15 mouse cellular contexts compared by ENCODE assay signal in the genomic region with DNA sequence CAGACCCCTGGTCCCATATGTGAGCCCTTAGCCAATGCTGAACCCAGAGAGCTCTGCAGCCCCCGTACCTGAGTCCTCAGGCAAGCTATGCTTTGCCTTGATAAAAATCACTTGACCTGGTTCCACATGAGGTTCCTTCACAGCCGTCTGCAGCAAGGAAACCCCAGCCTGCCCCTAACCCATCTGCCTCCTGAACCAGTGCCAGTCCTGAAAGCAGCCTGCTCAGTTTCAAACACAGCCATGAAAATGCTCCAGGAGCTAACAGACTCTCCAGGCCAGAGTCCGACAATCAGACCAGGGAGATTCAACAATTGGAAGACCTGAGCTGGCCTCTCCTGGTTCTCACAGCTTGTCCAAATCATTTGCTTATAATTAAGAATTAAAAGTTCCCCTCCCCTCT.
DNase-seq lines count a peak whose midpoint lies in the region; ATAC-seq and TF ChIP-seq lines count a peak whose summit lies in the region.
"Had no signal": no experiment of that assay in that cellular context is flagged by ENCODE, and none has a peak within 500 bp of the region (broad histone marks: within the 10 kb centered on the region; RNA-seq: fewer than 3 reads in every experiment).

No protein-coding gene starts in this region.

- 38% methylated on average over 3 of the region's 3 CpGs for WGBS in kidney, embryonic 15.5 days
- WGBS in kidney, embryonic 16.5 days, result 35% methylated on average over 3 of the region's 3 CpGs
- 35% methylated on average over 3 of the region's 3 CpGs for WGBS in limb, embryonic 15.5 days

- no peak overlapping the region for H3K4me3 ChIP-seq in kidney, embryonic 15.5 days (replicated peaks)
- H3K4me3 ChIP-seq in kidney, embryonic 16.5 days (ENCODE audit: low read length), result no peak overlapping the region
- no peak overlapping the region for H3K4me3 ChIP-seq in bone marrow macrophage, adult 2 months (ENCODE audit: insufficient read depth, low read length)
- no peak overlapping the region for H3K4me3 ChIP-seq in limb, embryonic 15.5 days
- H3K4me3 ChIP-seq: embryonic facial prominence, embryonic 12.5 days had no signal

- H3K9ac ChIP-seq in kidney, embryonic 15.5 days, result no peak overlapping the region
- no peak overlapping the region for H3K9ac ChIP-seq in kidney, embryonic 16.5 days (replicated peaks; ENCODE audit: low read length)
- H3K9ac ChIP-seq in limb, embryonic 15.5 days, result no peak overlapping the region
- H3K9ac ChIP-seq: embryonic facial prominence, embryonic 12.5 days had no signal

- H3K27ac ChIP-seq in kidney, embryonic 15.5 days, result peak overlapping the region; percentile 66
- no peak overlapping the region; the same call in 1 of the 2 replicates for H3K27ac ChIP-seq in kidney, embryonic 16.5 days (ENCODE audit: low read length)
- H3K27ac ChIP-seq in bone marrow macrophage, adult 2 months (ENCODE audit: insufficient read depth, low read depth, low read length), result no peak overlapping the region
- 0 out of 2 replicates have a peak overlapping the region, but pooled peaks have one; percentile 17 for H3K27ac ChIP-seq in limb, embryonic 15.5 days
- H3K27ac ChIP-seq: embryonic facial prominence, embryonic 12.5 days had no signal

- no peaks in the 10 kb centered on the region for H3K36me3 ChIP-seq in kidney, embryonic 15.5 days
- H3K36me3 ChIP-seq in kidney, embryonic 16.5 days (ENCODE audit: insufficient read depth, low read length), result no peaks in the 10 kb centered on the region
- H3K36me3 ChIP-seq in limb, embryonic 15.5 days, result no peaks in the 10 kb centered on the region
- H3K36me3 ChIP-seq: embryonic facial prominence, embryonic 12.5 days had no signal

- no peaks in the 10 kb centered on the region for H3K27me3 ChIP-seq in kidney, embryonic 15.5 days
- no peaks in the 10 kb centered on the region for H3K27me3 ChIP-seq in kidney, embryonic 16.5 days (ENCODE audit: insufficient read depth, low read length)
- no peaks in the 10 kb centered on the region for H3K27me3 ChIP-seq in limb, embryonic 15.5 days
- H3K27me3 ChIP-seq: embryonic facial prominence, embryonic 12.5 days had no signal

- peak; percentile 4; the same call in 1 of the 2 replicates for TF ChIP-seq CTCF in bone marrow macrophage, adult 2 months (IDR thresholded peaks at IDR 0.05; ENCODE audit: low read depth, low read length)

- no peaks in the 10 kb centered on the region for H3K9me3 ChIP-seq in kidney, embryonic 15.5 days (replicated peaks)
- H3K9me3 ChIP-seq in kidney, embryonic 16.5 days (ENCODE audit: low read length), result no peaks in the 10 kb centered on the region
- H3K9me3 ChIP-seq in limb, embryonic 15.5 days, result no peaks in the 10 kb centered on the region
- H3K9me3 ChIP-seq: embryonic facial prominence, embryonic 12.5 days; G1E; megakaryocyte, embryonic 14.5 days had no signal

- ATAC-seq in cerebellum, adult (ENCODE audit: insufficient number of reproducible peaks, low FRiP score, low TSS enrichment), result no peak
- ATAC-seq in kidney, embryonic 15.5 days (replicated peaks; ENCODE audit: low FRiP score), result no peak
- ATAC-seq in kidney, embryonic 16.5 days (ENCODE audit: low FRiP score, low TSS enrichment), result no peak
- ATAC-seq in limb, embryonic 15.5 days (ENCODE audit: insufficient number of reproducible peaks, low FRiP score, low TSS enrichment, low read depth), result no peak

- DNase-seq in cerebellum, postnatal 25 days, result peak; percentile 37 to 47
- DNase-seq in gastrocnemius, postnatal 4 days (ENCODE audit: low spot score in 2 of 2), result no peak
- no peak for DNase-seq in lung, postnatal 14 days
- DNase-seq: adrenal gland, postnatal 25 days; heart, postnatal 4 days; kidney, adult 9 months; right cerebral cortex, postnatal 14 days had no signal

- no peak for TF ChIP-seq POLR2A in bone marrow macrophage, adult 2 months (IDR thresholded peaks at IDR 0.05; ENCODE audit: borderline replicate concordance, low read depth, low read length)

- H3K4me1 ChIP-seq in kidney, embryonic 15.5 days, result peaks cover 27% of the 10 kb centered on the region
- H3K4me1 ChIP-seq in kidney, embryonic 16.5 days (ENCODE audit: insufficient read depth, low read length), result peaks cover 21% of the 10 kb centered on the region
- peaks cover 11% of the 10 kb centered on the region for H3K4me1 ChIP-seq in bone marrow macrophage, adult 2 months (ENCODE audit: control insufficient read depth, insufficient read depth, low read length)
- H3K4me1 ChIP-seq in limb, embryonic 15.5 days, result peaks cover 28% of the 10 kb centered on the region

- H3K4me2 ChIP-seq in kidney, embryonic 15.5 days, result no peak overlapping the region
- H3K4me2 ChIP-seq in kidney, embryonic 16.5 days (replicated peaks; ENCODE audit: low read depth, low read length), result no peak overlapping the region
- no peak overlapping the region for H3K4me2 ChIP-seq in limb, embryonic 15.5 days
- H3K4me2 ChIP-seq: embryonic facial prominence, embryonic 12.5 days had no signal

Comparison
In these comparisons a context has a peak if more than half of its experiments do, and no peak if none do; other contexts are left out.
1. H3K27ac ChIP-seq: peak in kidney, embryonic 15.5 days (single experiment) and limb, embryonic 15.5 days (single experiment); none in kidney, embryonic 16.5 days (single experiment) and bone marrow macrophage, adult 2 months (single experiment).
2. DNase-seq: peak in cerebellum, postnatal 25 days (2 of 2); none in gastrocnemius, postnatal 4 days (0 of 2) and lung, postnatal 14 days (single experiment).